Mouse (Mus musculus) midbrain, embryonic 15.5 days (tissue): ENCODE measurements around the gene Fosb. TPM values are rescaled to one million over a fixed set of nuclear protein-coding genes. Genes with fewer than 3 reads are reported as not detected.
"Not testable (repeated sequence)": the region's sequence is repeated elsewhere in the genome, so short reads cannot be mapped to it uniquely, and the experiment has no call there.

Experiments
- ATAC-seq: fragments of 200-750 bp; cut with Nextera tagmentation; replicated peaks from 2 replicates; pipeline ENCODE4 v1.8.0; 2017; ENCODE audit warnings: moderate TSS enrichment
- H3K27ac ChIP-seq: fragments of 300-500 bp; sonication (generic); 2 replicates; pipeline ENCODE4 v1.5.1; 2015; ENCODE audit warnings: mild to moderate bottlenecking, inconsistent platforms
- H3K27me3 ChIP-seq: fragments of 300-500 bp; sonication (generic); replicated peaks from 2 replicates; pipeline ENCODE4 v1.6.1; 2015; ENCODE audit warnings: inconsistent platforms
- H3K36me3 ChIP-seq: fragments of 300-500 bp; sonication (generic); replicated peaks from 2 replicates; pipeline ENCODE4 v1.6.1; 2015; ENCODE audit warnings: inconsistent platforms
- H3K4me1 ChIP-seq: fragments of 300-500 bp; sonication (generic); 2 replicates; pipeline ENCODE4 v1.6.1; 2015; ENCODE audit warnings: inconsistent platforms
- H3K4me2 ChIP-seq: fragments of 300-500 bp; sonication (generic); 2 replicates; pipeline ENCODE4 v1.6.1; 2015; ENCODE audit warnings: inconsistent platforms, mild to moderate bottlenecking, moderate library complexity
- H3K4me3 ChIP-seq: fragments of 300-500 bp; sonication (generic); 2 replicates; pipeline ENCODE4 v1.5.1; 2015; ENCODE audit warnings: mild to moderate bottlenecking, inconsistent platforms
- H3K9ac ChIP-seq: fragments of 300-500 bp; sonication (generic); 2 replicates; pipeline ENCODE4 v1.6.1; 2015; ENCODE audit warnings: mild to moderate bottlenecking, inconsistent platforms
- H3K9me3 ChIP-seq: fragments of 300-500 bp; sonication (generic); 2 replicates; pipeline ENCODE4 v1.6.1; 2016; ENCODE audit warnings: inconsistent platforms
- WGBS: fragments of 180-500 bp; shearing (Covaris S2); methylation state at CpG from one replicate; pipeline ENCODE4 v1.1.7; 2015; ENCODE audit warnings: mixed read lengths; 5-methylcytosine and 5-hydroxymethylcytosine counted together
- polyA plus RNA-seq: library from polyadenylated mRNA; unstranded; fragments of >200 nt; fragmentation: Nextera tagmentation; extraction: Ambion mirVana; gene quantifications from 2 replicates; pipeline ENCODE4 v1.2.1, GENCODE M21; 2015

Gene Fosb
- polyA plus RNA-seq, 1 experiment from 2014 or later, result not detected

- Histone ChIP-seq H3K27me3 (peaks cover 35% of the 10 kb centered on the region), H3K4me3 (peak overlapping the region; percentile 87), H3K4me1 (peaks cover 29% of the 10 kb centered on the region), H3K4me2 (peak overlapping the region; percentile 64), H3K27ac (peak overlapping the region; percentile 93), H3K9ac (peak overlapping the region; percentile 98), H3K9me3 (no peaks in the 10 kb centered on the region), H3K36me3 (peaks cover 15% of the 10 kb centered on the region; the same call in 1 of the 2 replicates)
- under 1% methylated on average over 35 of the region's 35 CpGs for WGBS
- ATAC-seq, result peak; percentile 79
These were observed 27.0 kb downstream of the Fosb start for GRCm38 (mm10) chr7:19282791-19283405.

GRCm38 (mm10) chr7:19282385-19282784 lies 27.5 kb downstream of the Fosb start, which contains the start of gene Rtn2:
TSS of gene Rtn2 (plus strand) at chr7:19282624.
- peak within 1 kb of the TSS; percentile 93 for H3K27ac ChIP-seq
- H3K9ac ChIP-seq, result peak within 1 kb of the TSS; percentile 98
- H3K27me3 ChIP-seq, result peaks cover 40% of the 10 kb centered on the region
- peaks cover 11% of the 10 kb centered on the region; the same call in 1 of the 2 replicates for H3K36me3 ChIP-seq
- H3K9me3 ChIP-seq, result no peaks in the 10 kb centered on the region
- under 1% methylated on average over 35 of the region's 37 CpGs for WGBS
- peaks cover 29% of the 10 kb centered on the region for H3K4me1 ChIP-seq
- ATAC-seq, result peak; percentile 83
- H3K4me2 ChIP-seq, result peak within 1 kb of the TSS; percentile 64
- H3K4me3 ChIP-seq, result peak within 1 kb of the TSS; percentile 87

GRCm38 (mm10) chr7:19281680-19282304 lies 28.1 kb downstream of the Fosb start:
- H3K9ac ChIP-seq, H3K9me3 ChIP-seq, H3K27ac ChIP-seq, H3K36me3 ChIP-seq: not testable (repeated sequence)
- Histone ChIP-seq H3K4me2 (peak overlapping the region; percentile 64), H3K27me3 (peaks cover 40% of the 10 kb centered on the region), H3K4me1 (peaks cover 29% of the 10 kb centered on the region), H3K4me3 (peak overlapping the region; percentile 87)
- 36% methylated on average over 6 of the region's 6 CpGs for WGBS
- ATAC-seq, result peak; percentile 1; the same call in 1 of the 2 replicates

- H3K4me3 ChIP-seq, result peak within 1 kb of the TSS; percentile 35
- no peaks in the 10 kb centered on the region for H3K36me3 ChIP-seq
- no peak for ATAC-seq
- peak within 1 kb of the TSS; percentile 25 for H3K9ac ChIP-seq
- H3K4me2 ChIP-seq, result peak within 1 kb of the TSS; percentile 52
- peaks cover 40% of the 10 kb centered on the region for H3K27me3 ChIP-seq
- 1% methylated on average over 46 of the region's 46 CpGs for WGBS
- H3K27ac ChIP-seq, result no peak within 1 kb of the TSS
- H3K4me1 ChIP-seq, result peaks cover 23% of the 10 kb centered on the region
- H3K9me3 ChIP-seq, result no peaks in the 10 kb centered on the region
These were observed 30.2 kb downstream of the Fosb start, which contains the start of gene Ppm1n for GRCm38 (mm10) chr7:19279581-19280114. TSS of gene Ppm1n (minus strand) at chr7:19280064.

GRCm38 (mm10) chr7:19279052-19279451 lies 30.8 kb downstream of the Fosb start:
- ATAC-seq, result no peak
- Histone ChIP-seq H3K4me1 (peaks cover 17% of the 10 kb centered on the region), H3K27ac (no peak overlapping the region), H3K4me3 (peak overlapping the region; percentile 35), H3K4me2 (peak overlapping the region; percentile 52), H3K36me3 (no peaks in the 10 kb centered on the region), H3K9me3 (no peaks in the 10 kb centered on the region), H3K27me3 (peaks cover 40% of the 10 kb centered on the region), H3K9ac (peak overlapping the region; percentile 25; the same call in 1 of the 2 replicates)
- 3% methylated on average over 34 of the region's 34 CpGs for WGBS

- Histone ChIP-seq H3K4me2 (no peak overlapping the region), H3K4me1 (peaks cover 9% of the 10 kb centered on the region), H3K27me3 (peaks cover 38% of the 10 kb centered on the region), H3K27ac (no peak overlapping the region), H3K9me3 (no peaks in the 10 kb centered on the region), H3K4me3 (no peak overlapping the region), H3K36me3 (no peaks in the 10 kb centered on the region), H3K9ac (no peak overlapping the region)
- ATAC-seq, result no peak
- 51% methylated on average over 4 of the region's 4 CpGs for WGBS
These were observed 33.6 kb downstream of the Fosb start for GRCm38 (mm10) chr7:19276253-19276652.

GRCm38 (mm10) chr7:19272173-19272764 lies 37.6 kb downstream of the Fosb start:
- peak; percentile 76 for ATAC-seq
- H3K9me3 ChIP-seq, result no peaks in the 10 kb centered on the region
- H3K4me2 ChIP-seq, result peak overlapping the region; percentile 85
- H3K36me3 ChIP-seq, result no peaks in the 10 kb centered on the region
- peak overlapping the region; percentile 83 for H3K27ac ChIP-seq
- peaks cover 22% of the 10 kb centered on the region for H3K4me1 ChIP-seq
- 1% methylated on average over 36 of the region's 36 CpGs for WGBS
- H3K4me3 ChIP-seq, result peak overlapping the region; percentile 96
- peak overlapping the region; percentile 95 for H3K9ac ChIP-seq
- no peaks in the 10 kb centered on the region; the same call in 1 of the 2 replicates for H3K27me3 ChIP-seq

- WGBS, result under 1% methylated on average over 58 of the region's 62 CpGs
- peak within 1 kb of the TSS; percentile 96 for H3K4me3 ChIP-seq
These were observed 38.3 kb downstream of the Fosb start, which contains the start of gene Vasp for GRCm38 (mm10) chr7:19271238-19272172. TSS of gene Vasp (minus strand) at chr7:19271817.

GRCm38 (mm10) chr7:19270509-19271237 lies 39.2 kb downstream of the Fosb start:
- peak overlapping the region; percentile 85 for H3K4me2 ChIP-seq
- peak overlapping the region; percentile 29 for H3K27ac ChIP-seq
- H3K9me3 ChIP-seq, result no peaks in the 10 kb centered on the region
- H3K4me3 ChIP-seq, result peak overlapping the region; percentile 96
- H3K4me1 ChIP-seq, result peaks cover 22% of the 10 kb centered on the region
- H3K36me3 ChIP-seq, result no peaks in the 10 kb centered on the region
- H3K27me3 ChIP-seq, result no peaks in the 10 kb centered on the region; the same call in 1 of the 2 replicates
- peak overlapping the region; percentile 95 for H3K9ac ChIP-seq
- no peak for ATAC-seq
- WGBS, result 0% methylated on average over 18 of the region's 21 CpGs

More at GRCm38 (mm10) chr7:19271238-19272172, 38.3 kb downstream of the Fosb start, which contains the start of gene Vasp:
- Histone ChIP-seq H3K27ac (peak within 1 kb of the TSS; percentile 83), H3K4me2 (peak within 1 kb of the TSS; percentile 85), H3K4me1 (peaks cover 22% of the 10 kb centered on the region), H3K9me3 (no peaks in the 10 kb centered on the region), H3K9ac (peak within 1 kb of the TSS; percentile 95), H3K27me3 (no peaks in the 10 kb centered on the region; the same call in 1 of the 2 replicates), H3K36me3 (no peaks in the 10 kb centered on the region)
- ATAC-seq, result peak; percentile 77

GRCm38 (mm10) chr7:19269721-19270441 lies 40.0 kb downstream of the Fosb start:
- Histone ChIP-seq H3K4me1 (peaks cover 22% of the 10 kb centered on the region), H3K27me3 (no peaks in the 10 kb centered on the region; the same call in 1 of the 2 replicates), H3K4me3 (peak overlapping the region; percentile 96), H3K9me3 (no peaks in the 10 kb centered on the region), H3K9ac (peak overlapping the region; percentile 95; the same call in 1 of the 2 replicates), H3K4me2 (peak overlapping the region; percentile 85), H3K36me3 (no peaks in the 10 kb centered on the region), H3K27ac (peak overlapping the region; percentile 42)
- no peak for ATAC-seq
- 3% methylated on average over 14 of the region's 19 CpGs for WGBS
